In genomic region chr3:136867366-136867765, GRCm38 (mm10) we compare ENCODE assay signal across 34 mouse cellular contexts.
"Had no signal": no experiment of that assay in that cellular context is flagged by ENCODE, and none has a peak within 500 bp of the region (broad histone marks: within the 10 kb centered on the region; RNA-seq: fewer than 3 reads in every experiment).

No protein-coding gene starts in this region.

- DNase-seq: heart, postnatal 10 days; heart, postnatal 14 days; heart, postnatal 36 days; heart, postnatal 4 days; kidney, adult 11 months; kidney, adult 18-20 months; kidney, adult 2 months; kidney, adult 8-10 months; kidney, adult 9 months; kidney, postnatal 10 days; kidney, postnatal 14 days; kidney, postnatal 25 days; kidney, postnatal 36 days; kidney, postnatal 4 days; layer of hippocampus, adult 9-11 months; layer of hippocampus, postnatal 36 days had no signal

- H3K27ac ChIP-seq: heart, embryonic 10.5 days; heart, embryonic 13.5 days; heart, embryonic 15.5 days; hindbrain, embryonic 10.5 days; hindbrain, embryonic 12.5 days; hindbrain, embryonic 13.5 days; hindbrain, embryonic 14.5 days; hindbrain, embryonic 15.5 days; hindbrain, postnatal 0 days; intestine, embryonic 15.5 days; kidney, embryonic 15.5 days; kidney, postnatal 0 days; left cerebral cortex, adult 2 months had no signal

- H3K4me3 ChIP-seq: heart, embryonic 10.5 days; heart, embryonic 12.5 days; heart, embryonic 13.5 days; heart, embryonic 15.5 days; hindbrain, embryonic 10.5 days; hindbrain, embryonic 12.5 days; hindbrain, embryonic 13.5 days; hindbrain, embryonic 15.5 days; intestine, embryonic 15.5 days; kidney, embryonic 15.5 days; left cerebral cortex, adult 2 months had no signal

- ATAC-seq: hindbrain, embryonic 16.5 days; hindbrain, postnatal 0 days; inflammation-experienced regulatory T-cells, adult 6 months; intestine, embryonic 15.5 days; intestine, embryonic 16.5 days; intestine, postnatal 0 days had no signal
